Mouse (Mus musculus) bone marrow, adult 2 months (tissue): ENCODE results near the gene Mrc2.

Experiments
- CTCF ChIP-seq: fragments of 200-500 bp; IDR thresholded peaks from 2 replicates; pipeline ENCODE4 v1.5.1; 2011; ENCODE audit warnings: low read length, control low read depth; ENCODE audit not compliant: control insufficient read depth, insufficient read depth
- POLR2A ChIP-seq: fragments of 200-500 bp; IDR thresholded peaks from 2 replicates; pipeline ENCODE4 v1.6.1; 2011; ENCODE audit warnings: low read depth, mild to moderate bottlenecking, control low read depth, low read length, borderline replicate concordance; ENCODE audit not compliant: control insufficient read depth

- TF ChIP-seq CTCF: no peak
- TF ChIP-seq POLR2A: no peak
Measured at GRCm38 (mm10) chr11:105281291-105281690, 11.2 kb upstream of the Mrc2 start.
